Mouse (Mus musculus): ENCODE measurements at regions not wholly inside any gene's neighbourhood (a gene's known extent, or its start where the extent isn't known, plus 50 kb on each side); places are given as distances from the start of the nearest gene placed in this dataset.

- no peak for TF ChIP-seq GATA4 (IDR thresholded peaks at IDR 0.05; ENCODE audit: insufficient replicate concordance, low read length)
Observed at GRCm38 (mm10) chr14:24731872-24732525, 245.1 kb downstream of the Rps24 start.

DNA sequence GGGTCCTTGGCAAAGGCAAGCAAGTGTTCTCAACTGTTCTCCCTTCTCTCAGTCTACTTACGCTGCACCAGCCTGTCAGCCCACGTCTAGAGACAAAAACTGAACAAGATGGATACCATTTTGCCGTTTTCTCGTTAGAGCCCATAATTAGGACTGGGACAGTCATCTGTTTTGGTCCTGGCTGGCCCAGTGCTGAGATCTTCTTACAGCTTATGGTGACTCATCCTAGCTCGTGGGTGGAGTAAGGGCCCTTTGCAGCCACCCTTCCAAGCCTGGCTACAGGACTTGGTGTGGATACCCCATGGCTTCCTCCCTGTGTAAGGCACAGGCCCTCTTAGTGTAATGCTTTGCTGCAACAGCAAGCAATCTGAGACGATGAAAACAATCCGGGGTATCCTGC, 246.4 kb downstream of the Rps24 start:
- no peak for TF ChIP-seq GATA4 (IDR thresholded peaks at IDR 0.05; ENCODE audit: insufficient replicate concordance, low read length)

DNA sequence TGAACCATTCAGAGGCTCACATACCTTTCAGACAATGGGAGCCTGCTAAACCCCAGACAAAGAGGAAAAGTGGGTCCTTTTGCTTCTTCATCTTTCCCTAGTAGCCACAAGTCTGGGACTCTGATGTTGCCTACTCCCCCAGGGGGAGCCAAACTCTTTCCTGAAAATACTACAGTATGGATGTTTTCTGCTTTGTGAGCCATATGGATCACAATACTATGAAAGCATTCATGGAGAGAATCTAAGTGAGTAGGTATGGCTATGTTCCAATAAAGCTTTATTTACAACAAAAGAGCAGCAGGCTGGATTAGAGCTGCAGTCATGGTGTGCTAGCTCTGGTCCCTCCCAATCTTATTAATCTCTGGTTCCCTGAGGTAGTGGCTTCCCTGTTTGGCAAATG, 251.9 kb downstream of the Rps24 start:
- TF ChIP-seq GATA4 (IDR thresholded peaks at IDR 0.05; ENCODE audit: insufficient replicate concordance, low read length) = no peak

DNA sequence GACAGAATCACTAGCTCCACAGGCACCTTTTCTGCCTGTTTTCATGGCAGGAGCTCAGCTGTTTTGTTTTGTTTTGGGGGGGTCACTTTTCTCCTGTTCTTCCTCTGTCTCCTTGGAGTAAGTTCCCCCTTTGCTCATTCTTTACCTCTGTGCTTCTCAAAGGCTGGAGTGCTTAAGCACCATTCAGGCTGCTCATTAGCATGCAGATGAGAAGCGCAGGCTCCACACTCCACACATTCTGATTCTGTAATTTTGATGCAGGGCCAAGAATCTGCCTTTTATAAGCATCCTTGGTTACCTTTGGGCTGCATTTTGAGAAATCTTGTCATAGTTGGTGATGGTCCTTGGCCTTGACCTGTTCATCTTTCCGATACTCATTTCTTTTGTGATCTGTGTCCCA, 257.5 kb downstream of the Rps24 start:
- no peak for TF ChIP-seq GATA4 (IDR thresholded peaks at IDR 0.05; ENCODE audit: insufficient replicate concordance, low read length)

DNA sequence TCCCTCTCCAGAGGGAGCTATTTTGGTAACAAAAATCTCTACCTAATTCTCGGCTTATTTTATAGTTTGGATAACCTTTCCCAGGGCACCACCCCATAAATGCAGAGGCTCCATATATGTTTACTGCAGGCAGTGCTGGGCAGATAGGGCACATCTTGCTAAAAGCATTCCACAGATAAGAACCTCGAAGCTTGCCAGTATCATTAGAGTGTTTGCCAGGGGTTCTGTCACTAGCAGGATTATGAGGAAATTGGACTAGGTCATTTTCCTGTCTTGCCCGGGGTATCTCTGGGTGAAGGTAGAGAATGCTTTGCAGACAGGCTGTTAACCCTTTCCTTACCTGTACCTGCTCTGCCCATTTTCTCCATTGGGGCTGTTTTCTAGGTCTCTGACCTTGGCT, 258.8 kb downstream of the Rps24 start:
- peak; percentile 79 for TF ChIP-seq GATA4 (IDR thresholded peaks at IDR 0.05; ENCODE audit: insufficient replicate concordance, low read length)

DNA sequence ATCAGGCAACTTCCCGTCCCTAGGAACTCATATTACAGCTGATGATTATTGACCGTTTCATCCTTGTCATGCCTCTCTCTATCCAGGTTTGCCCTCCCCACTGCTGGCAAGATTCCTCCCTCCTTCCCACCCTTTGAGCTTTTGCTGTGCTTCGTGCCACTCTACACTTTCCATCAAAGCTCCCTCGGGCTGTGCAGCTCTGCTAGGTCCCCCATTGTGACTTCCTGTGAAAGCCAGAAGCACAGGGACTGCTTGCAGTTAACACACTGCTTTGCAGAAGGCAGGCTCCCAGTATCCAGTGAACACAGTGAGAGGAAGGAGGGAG, 260.5 kb downstream of the Rps24 start:
- TF ChIP-seq GATA4 (IDR thresholded peaks at IDR 0.05; ENCODE audit: insufficient replicate concordance, low read length) = no peak

GRCm38 (mm10) chr14:24747796-24748496, 261.0 kb downstream of the Rps24 start:
- TF ChIP-seq GATA4 (IDR thresholded peaks at IDR 0.05; ENCODE audit: insufficient replicate concordance, low read length) = no peak

DNA sequence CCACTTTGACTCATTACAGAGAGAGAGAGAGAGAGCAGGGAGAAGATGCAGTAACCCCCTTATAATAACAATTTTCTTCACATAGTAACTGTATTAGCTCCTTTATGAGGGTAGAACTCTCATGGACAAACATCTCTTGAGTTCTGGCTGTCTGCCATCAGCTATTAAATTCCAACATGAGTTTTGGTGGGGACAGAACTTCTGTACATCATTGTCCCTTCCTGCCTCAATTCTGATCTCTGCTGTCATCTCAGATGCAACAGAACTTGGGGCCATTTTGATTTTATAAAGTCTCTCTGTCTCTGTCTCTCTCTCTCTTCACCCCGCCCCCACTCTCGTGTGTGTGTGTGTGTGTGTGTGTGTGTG, 261.6 kb downstream of the Rps24 start:
- no peak for TF ChIP-seq GATA4 (IDR thresholded peaks at IDR 0.05; ENCODE audit: insufficient replicate concordance, low read length)

GRCm38 (mm10) chr14:24749313-24749712, 262.4 kb downstream of the Rps24 start:
- no peak for TF ChIP-seq GATA4 (IDR thresholded peaks at IDR 0.05; ENCODE audit: insufficient replicate concordance, low read length)

- no peak for TF ChIP-seq GATA4 (IDR thresholded peaks at IDR 0.05; ENCODE audit: insufficient replicate concordance, low read length)
Observed at GRCm38 (mm10) chr14:24751227-24751626, 264.3 kb downstream of the Rps24 start.

DNA sequence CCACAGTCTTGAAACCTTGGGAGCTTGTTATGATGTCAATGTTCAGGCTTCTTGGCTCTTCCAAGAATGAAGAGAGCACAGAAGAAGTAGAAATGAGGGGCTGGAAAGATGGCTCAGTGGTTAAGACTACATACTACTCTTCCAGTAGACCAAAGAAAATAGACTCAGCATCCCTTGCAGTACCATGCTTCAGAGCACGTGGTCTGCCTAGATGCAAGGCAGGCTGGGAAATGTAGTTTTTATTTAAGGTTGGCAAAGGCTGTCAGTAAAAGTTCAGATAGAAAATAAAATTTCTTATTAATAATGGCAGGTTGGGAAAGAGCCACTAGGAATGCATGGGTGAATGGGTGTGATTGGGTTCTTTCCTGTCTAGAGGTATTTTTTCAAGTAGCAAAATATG, 267.8 kb downstream of the Rps24 start:
- TF ChIP-seq GATA4 (IDR thresholded peaks at IDR 0.05; ENCODE audit: insufficient replicate concordance, low read length) = no peak

DNA sequence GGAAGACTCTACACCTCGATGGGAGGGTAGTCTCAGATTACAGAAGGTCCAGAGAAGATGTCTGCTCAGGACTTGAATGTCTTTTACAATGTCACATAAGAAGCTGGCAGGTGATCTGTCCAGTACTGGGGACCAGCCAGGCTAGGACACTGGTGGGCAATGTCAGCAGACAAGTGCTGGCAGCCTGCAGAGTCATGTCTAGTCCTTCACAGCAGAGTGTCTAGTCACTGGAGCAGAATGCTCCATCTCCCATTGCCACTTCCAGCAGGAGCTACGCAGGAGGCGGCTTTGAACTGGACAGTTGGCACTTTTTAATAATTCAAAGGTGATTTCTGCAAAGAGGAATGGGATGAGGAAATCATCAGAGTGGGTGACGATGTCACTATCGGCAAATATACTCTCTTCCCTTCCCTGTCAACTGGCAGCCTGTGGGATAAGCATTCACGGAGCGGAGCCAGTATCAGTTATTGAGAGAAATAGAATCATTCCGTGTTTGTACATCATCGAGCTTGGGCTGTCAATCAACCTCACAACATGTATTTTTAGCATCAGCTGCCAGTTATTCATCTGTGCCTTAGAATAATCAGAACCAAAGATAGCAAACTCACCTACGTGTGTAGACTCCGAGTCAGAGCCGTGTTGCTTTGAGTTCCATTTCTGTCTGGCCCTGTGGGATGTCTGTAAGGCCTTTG, 268.6 kb downstream of the Rps24 start:
- no peak for TF ChIP-seq GATA4 (IDR thresholded peaks at IDR 0.05; ENCODE audit: insufficient replicate concordance, low read length)

GRCm38 (mm10) chr14:24757302-24757701, 270.4 kb downstream of the Rps24 start:
- no peak for TF ChIP-seq GATA4 (IDR thresholded peaks at IDR 0.05; ENCODE audit: insufficient replicate concordance, low read length)

GRCm38 (mm10) chr14:24757843-24758242, 270.9 kb downstream of the Rps24 start:
- no peak; the same call in 1 of the 2 replicates for TF ChIP-seq GATA4 (IDR thresholded peaks at IDR 0.05; ENCODE audit: insufficient replicate concordance, low read length)

GRCm38 (mm10) chr14:24760926-24761325, 274.0 kb downstream of the Rps24 start:
- TF ChIP-seq GATA4 (IDR thresholded peaks at IDR 0.05; ENCODE audit: insufficient replicate concordance, low read length) = no peak
